Mouse (Mus musculus) neural tube, embryonic 13.5 days (tissue): ENCODE data around the gene Eif4g3. TPM values are rescaled to one million over a fixed set of nuclear protein-coding genes. Genes with fewer than 3 reads are reported as not detected.
A peak's percentile ranks its signal among the peaks of the same experiment; 100 is the strongest.

Experiments used
- ATAC-seq: fragments of 200-750 bp; cut with Nextera tagmentation; 2 replicates; pipeline ENCODE4 v1.8.0; 2017; ENCODE audit warnings: low read depth, mild to moderate bottlenecking, moderate TSS enrichment, moderate library complexity
- H3K27ac ChIP-seq: fragments of 300-500 bp; sonication (generic); replicated peaks from 2 replicates; pipeline ENCODE4 v1.5.1; 2015; ENCODE audit warnings: moderate library complexity, mild to moderate bottlenecking, inconsistent platforms
- H3K27me3 ChIP-seq: fragments of 300-500 bp; sonication (generic); 2 replicates; pipeline ENCODE4 v1.6.1; 2015; ENCODE audit warnings: mild to moderate bottlenecking, inconsistent platforms
- H3K36me3 ChIP-seq: fragments of 300-500 bp; sonication (generic); 2 replicates; pipeline ENCODE4 v1.6.1; 2015; ENCODE audit warnings: mild to moderate bottlenecking, inconsistent platforms
- H3K4me1 ChIP-seq: fragments of 300-500 bp; sonication (generic); replicated peaks from 2 replicates; pipeline ENCODE4 v1.6.1; 2015; ENCODE audit warnings: inconsistent platforms
- H3K4me2 ChIP-seq: fragments of 300-500 bp; sonication (generic); 2 replicates; pipeline ENCODE4 v1.6.1; 2015; ENCODE audit warnings: inconsistent platforms, mild to moderate bottlenecking, moderate library complexity
- H3K4me3 ChIP-seq: fragments of 300-500 bp; sonication (generic); 2 replicates; pipeline ENCODE4 v1.5.1; 2015; ENCODE audit warnings: mild to moderate bottlenecking, inconsistent platforms
- H3K9ac ChIP-seq: fragments of 300-500 bp; sonication (generic); 2 replicates; pipeline ENCODE4 v1.6.1; 2015; ENCODE audit warnings: moderate library complexity, mild to moderate bottlenecking, inconsistent platforms
- H3K9me3 ChIP-seq: fragments of 300-500 bp; sonication (generic); 2 replicates; pipeline ENCODE4 v1.6.1; 2016; ENCODE audit warnings: inconsistent platforms
- WGBS: fragments of 180-500 bp; shearing (Covaris S2); methylation state at CpG from one replicate; pipeline ENCODE4 v1.1.7; 2015; 5-methylcytosine and 5-hydroxymethylcytosine counted together
- polyA plus RNA-seq: library from polyadenylated mRNA; unstranded; fragments of >200 nt; fragmentation: Nextera tagmentation; extraction: Ambion mirVana; gene quantifications from 2 replicates; pipeline ENCODE4 v1.2.1, GENCODE M21; 2015

Eif4g3 gene
- polyA plus RNA-seq, 1 experiment from 2014 or later, result 51.1 TPM

DNA sequence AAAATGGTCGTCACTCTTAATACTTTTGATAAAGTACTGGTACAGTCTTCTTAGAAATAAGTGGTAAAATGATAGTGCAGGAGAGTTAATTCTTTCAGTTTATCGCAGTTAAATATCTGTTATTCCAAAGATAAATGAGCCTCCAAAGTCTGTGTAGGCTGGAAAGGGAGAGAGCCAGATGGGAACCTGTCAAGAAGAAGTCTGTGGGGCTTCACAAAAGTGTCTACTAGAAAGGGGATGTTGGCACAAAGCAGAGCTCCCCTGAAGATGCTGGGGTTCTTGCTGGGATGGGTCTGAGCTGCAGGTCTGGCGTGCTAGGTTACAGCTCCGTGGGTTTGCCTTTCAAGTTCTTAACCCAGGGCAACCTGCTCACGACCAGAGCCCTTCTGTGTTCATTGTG, 199.7 kb downstream of the Eif4g3 start:
- peaks cover 96% of the 10 kb centered on the region for H3K36me3 ChIP-seq
- no peak overlapping the region for H3K9ac ChIP-seq
- no peak overlapping the region for H3K4me3 ChIP-seq
- no peaks in the 10 kb centered on the region for H3K9me3 ChIP-seq
- 91% methylated on average over 5 of the region's 5 CpGs for WGBS
- H3K27me3 ChIP-seq, result no peaks in the 10 kb centered on the region
- H3K27ac ChIP-seq, result no peak overlapping the region
- no peak for ATAC-seq
- no peak overlapping the region for H3K4me2 ChIP-seq
- H3K4me1 ChIP-seq, result no peaks in the 10 kb centered on the region

- Histone ChIP-seq H3K36me3 (peaks cover 95% of the 10 kb centered on the region), H3K27me3 (no peaks in the 10 kb centered on the region), H3K4me3 (no peak overlapping the region), H3K9me3 (no peaks in the 10 kb centered on the region), H3K9ac (no peak overlapping the region), H3K27ac (no peak overlapping the region), H3K4me2 (no peak overlapping the region), H3K4me1 (no peaks in the 10 kb centered on the region)
- 95% methylated on average over 3 of the region's 3 CpGs for WGBS
- ATAC-seq, result no peak
These were observed 207.9 kb downstream of the Eif4g3 start for GRCm38 (mm10) chr4:138200769-138201168.

- no peak overlapping the region for H3K4me3 ChIP-seq
- no peak overlapping the region for H3K9ac ChIP-seq
- 88% methylated on average over 9 of the region's 9 CpGs for WGBS
- H3K4me2 ChIP-seq, result no peak overlapping the region
- peaks cover 93% of the 10 kb centered on the region for H3K36me3 ChIP-seq
- no peak for ATAC-seq
- H3K4me1 ChIP-seq, result no peaks in the 10 kb centered on the region
- no peaks in the 10 kb centered on the region for H3K9me3 ChIP-seq
- no peak overlapping the region for H3K27ac ChIP-seq
- H3K27me3 ChIP-seq, result no peaks in the 10 kb centered on the region
These were observed 208.9 kb downstream of the Eif4g3 start for GRCm38 (mm10) chr4:138201696-138202095.

GRCm38 (mm10) chr4:138210116-138210515, 217.3 kb downstream of the Eif4g3 start:
- peaks cover 51% of the 10 kb centered on the region for H3K36me3 ChIP-seq
- no peaks in the 10 kb centered on the region for H3K9me3 ChIP-seq
- no peak overlapping the region for H3K27ac ChIP-seq
- H3K4me2 ChIP-seq, result no peak overlapping the region
- no peak overlapping the region for H3K4me3 ChIP-seq
- H3K4me1 ChIP-seq, result no peaks in the 10 kb centered on the region
- no peak for ATAC-seq
- no peak overlapping the region for H3K9ac ChIP-seq
- no peaks in the 10 kb centered on the region for H3K27me3 ChIP-seq
- WGBS, result 88% methylated on average over 5 of the region's 5 CpGs

GRCm38 (mm10) chr4:138213861-138214260, 221.0 kb downstream of the Eif4g3 start:
- no peaks in the 10 kb centered on the region for H3K27me3 ChIP-seq
- no peak overlapping the region for H3K4me2 ChIP-seq
- 91% methylated on average over 3 of the region's 3 CpGs for WGBS
- H3K36me3 ChIP-seq, result peaks cover 20% of the 10 kb centered on the region
- H3K9ac ChIP-seq, result no peak overlapping the region
- ATAC-seq, result no peak
- H3K4me3 ChIP-seq, result no peak overlapping the region
- H3K4me1 ChIP-seq, result peaks cover 22% of the 10 kb centered on the region
- H3K9me3 ChIP-seq, result no peaks in the 10 kb centered on the region
- no peak overlapping the region for H3K27ac ChIP-seq

GRCm38 (mm10) chr4:138215671-138216199, 222.9 kb downstream of the Eif4g3 start:
- Histone ChIP-seq H3K27me3 (no peaks in the 10 kb centered on the region), H3K4me3 (peak overlapping the region; percentile 99), H3K27ac (peak overlapping the region; percentile 100), H3K9ac (peak overlapping the region; percentile 99), H3K4me1 (peaks cover 39% of the 10 kb centered on the region), H3K9me3 (no peaks in the 10 kb centered on the region), H3K36me3 (peaks cover 3% of the 10 kb centered on the region; the same call in 1 of the 2 replicates), H3K4me2 (peak overlapping the region; percentile 77)
- 46% methylated on average over 13 of the region's 13 CpGs for WGBS
- ATAC-seq, result no peak

- H3K9me3 ChIP-seq, result no peaks in the 10 kb centered on the region
- H3K27ac ChIP-seq, result peak within 1 kb of the TSS; percentile 100
- peak within 1 kb of the TSS; percentile 99 for H3K9ac ChIP-seq
- no peaks in the 10 kb centered on the region for H3K27me3 ChIP-seq
- H3K4me1 ChIP-seq, result peaks cover 44% of the 10 kb centered on the region
- ATAC-seq, result peak; percentile 87
- H3K4me2 ChIP-seq, result peak within 1 kb of the TSS; percentile 88
- H3K36me3 ChIP-seq, result peaks cover 3% of the 10 kb centered on the region; the same call in 1 of the 2 replicates
- H3K4me3 ChIP-seq, result peak within 1 kb of the TSS; percentile 99
- under 1% methylated on average over 70 of the region's 84 CpGs for WGBS
These were observed 223.5 kb downstream of the Eif4g3 start, which contains the start of gene Hp1bp3 for GRCm38 (mm10) chr4:138216200-138216890. TSS of gene Hp1bp3 (plus strand) at chr4:138216296.

GRCm38 (mm10) chr4:138216891-138217392, 224.1 kb downstream of the Eif4g3 start:
- Histone ChIP-seq H3K9me3 (no peaks in the 10 kb centered on the region), H3K9ac (peak overlapping the region; percentile 99), H3K4me3 (peak overlapping the region; percentile 99), H3K4me1 (peaks cover 48% of the 10 kb centered on the region), H3K36me3 (peaks cover 6% of the 10 kb centered on the region), H3K4me2 (peak overlapping the region; percentile 88), H3K27ac (peak overlapping the region; percentile 100), H3K27me3 (no peaks in the 10 kb centered on the region)
- under 1% methylated on average over 64 of the region's 68 CpGs for WGBS
- peak; percentile 96 for ATAC-seq

DNA sequence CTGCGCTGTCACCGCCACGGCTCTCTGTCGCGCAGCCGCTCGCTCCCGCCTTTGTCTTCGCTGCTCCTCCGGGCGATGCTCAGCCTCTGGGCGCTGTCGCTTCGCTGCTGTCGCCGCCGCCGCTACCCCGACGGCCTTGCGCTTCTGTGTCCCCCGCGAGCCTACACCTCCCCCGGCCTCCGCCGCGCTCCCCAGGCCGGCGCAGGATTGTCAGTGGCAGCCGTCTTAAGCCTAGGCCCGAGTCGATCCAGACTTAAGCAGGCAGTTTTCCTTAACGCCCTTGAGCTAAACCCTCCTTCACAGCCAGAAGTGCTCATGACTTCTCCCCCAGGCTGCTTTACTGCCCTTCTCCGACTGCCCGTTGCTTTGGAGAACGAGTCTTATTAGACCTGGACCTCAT, 224.6 kb downstream of the Eif4g3 start:
- ATAC-seq, result peak; percentile 3; the same call in 1 of the 2 replicates
- Histone ChIP-seq H3K27me3 (no peaks in the 10 kb centered on the region), H3K9me3 (no peaks in the 10 kb centered on the region), H3K4me2 (peak overlapping the region; percentile 88), H3K4me1 (peaks cover 52% of the 10 kb centered on the region), H3K27ac (peak overlapping the region; percentile 100), H3K36me3 (peaks cover 11% of the 10 kb centered on the region), H3K4me3 (peak overlapping the region; percentile 99), H3K9ac (peak overlapping the region; percentile 99)
- WGBS, result under 1% methylated on average over 36 of the region's 36 CpGs

DNA sequence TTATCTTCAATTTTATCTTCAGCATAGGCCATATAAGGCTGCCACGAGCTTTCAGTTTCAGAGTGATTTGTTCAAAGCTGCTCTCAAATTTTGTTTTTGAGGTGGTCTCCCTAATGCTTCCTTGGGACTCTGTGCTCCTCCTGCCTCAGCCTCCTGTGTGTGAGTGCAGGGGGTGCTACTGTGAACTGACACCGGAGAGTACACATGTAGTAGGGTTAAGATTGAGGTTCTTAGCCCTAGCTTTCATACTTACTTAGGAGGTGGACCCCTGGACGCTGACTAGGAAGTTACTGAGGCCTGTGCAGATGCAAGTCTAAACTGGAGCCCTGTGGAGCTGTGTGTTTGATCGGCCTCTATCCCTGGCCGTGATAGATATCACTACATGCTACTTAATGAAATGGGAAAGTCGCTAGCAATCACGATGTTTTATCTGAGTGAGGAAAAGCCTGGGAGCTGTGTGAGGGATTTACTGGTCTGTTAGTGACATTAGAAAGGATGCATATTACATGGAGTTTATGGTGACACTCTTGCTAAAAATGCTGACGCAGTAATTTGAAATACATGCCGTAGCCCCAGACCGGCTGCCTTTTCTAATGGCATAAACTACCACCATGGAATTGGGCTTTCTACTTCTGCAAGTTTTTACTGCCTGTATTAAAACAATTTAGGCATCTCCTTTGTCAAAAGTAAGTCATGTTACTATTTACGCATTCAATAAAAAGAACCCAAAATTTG, 225.3 kb downstream of the Eif4g3 start:
- Histone ChIP-seq H3K4me2 (peak overlapping the region; percentile 88), H3K9ac (peak overlapping the region; percentile 99), H3K4me1 (peaks cover 52% of the 10 kb centered on the region), H3K4me3 (peak overlapping the region; percentile 99), H3K27ac (peak overlapping the region; percentile 100), H3K27me3 (no peaks in the 10 kb centered on the region), H3K36me3 (peaks cover 18% of the 10 kb centered on the region), H3K9me3 (no peaks in the 10 kb centered on the region)
- 83% methylated on average over 11 of the region's 11 CpGs for WGBS
- no peak for ATAC-seq

DNA sequence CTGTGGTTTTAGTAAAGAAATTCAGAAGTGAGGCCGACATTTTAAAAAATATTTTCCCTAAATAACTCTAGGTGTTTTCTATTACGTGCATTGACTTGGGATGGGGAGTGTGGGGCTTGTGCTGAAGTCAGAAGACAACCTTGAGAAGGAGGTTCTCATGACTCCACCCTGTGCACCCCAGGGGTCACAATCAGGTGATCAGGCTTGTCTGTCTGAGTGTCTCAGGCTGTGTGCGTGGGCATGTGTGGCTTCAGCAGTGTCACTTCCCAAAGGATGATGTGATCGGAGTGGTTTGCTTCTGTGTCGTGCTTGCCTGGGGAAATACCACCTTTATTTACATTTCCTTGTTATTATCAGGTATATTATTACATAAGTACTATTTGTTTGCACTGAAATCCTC, 226.5 kb downstream of the Eif4g3 start:
- Histone ChIP-seq H3K4me2 (peak overlapping the region; percentile 88; the same call in 1 of the 2 replicates), H3K27me3 (no peaks in the 10 kb centered on the region), H3K9ac (peak overlapping the region; percentile 6; the same call in 1 of the 2 replicates), H3K36me3 (peaks cover 30% of the 10 kb centered on the region), H3K9me3 (no peaks in the 10 kb centered on the region), H3K4me3 (no peak overlapping the region), H3K4me1 (peaks cover 52% of the 10 kb centered on the region), H3K27ac (no peak overlapping the region)
- ATAC-seq, result no peak
- 93% methylated on average over 5 of the region's 5 CpGs for WGBS

- Histone ChIP-seq H3K4me3 (no peak overlapping the region), H3K9ac (no peak overlapping the region), H3K36me3 (peaks cover 43% of the 10 kb centered on the region), H3K4me1 (peaks cover 47% of the 10 kb centered on the region), H3K27ac (no peak overlapping the region), H3K27me3 (no peaks in the 10 kb centered on the region), H3K4me2 (no peak overlapping the region), H3K9me3 (no peaks in the 10 kb centered on the region)
- WGBS, result 88% methylated on average over 7 of the region's 7 CpGs
- no peak for ATAC-seq
These were observed 227.9 kb downstream of the Eif4g3 start for GRCm38 (mm10) chr4:138220761-138221160.
